Mouse (Mus musculus) right cerebral cortex, postnatal 36 days (tissue): ENCODE data around the gene Kdm4d.
"Not testable (repeated sequence)": the region's sequence is repeated elsewhere in the genome, so short reads cannot be mapped to it uniquely, and the experiment has no call there.

Experiments used
- DNase-seq, 2 experiments: peaks; one replicate each; pipeline ENCODE4 v3.0.0; 2022; ENCODE audit warnings: low spot score in 2 of 2, mixed read lengths in 1 of 2

Gene Kdm4d

DNA sequence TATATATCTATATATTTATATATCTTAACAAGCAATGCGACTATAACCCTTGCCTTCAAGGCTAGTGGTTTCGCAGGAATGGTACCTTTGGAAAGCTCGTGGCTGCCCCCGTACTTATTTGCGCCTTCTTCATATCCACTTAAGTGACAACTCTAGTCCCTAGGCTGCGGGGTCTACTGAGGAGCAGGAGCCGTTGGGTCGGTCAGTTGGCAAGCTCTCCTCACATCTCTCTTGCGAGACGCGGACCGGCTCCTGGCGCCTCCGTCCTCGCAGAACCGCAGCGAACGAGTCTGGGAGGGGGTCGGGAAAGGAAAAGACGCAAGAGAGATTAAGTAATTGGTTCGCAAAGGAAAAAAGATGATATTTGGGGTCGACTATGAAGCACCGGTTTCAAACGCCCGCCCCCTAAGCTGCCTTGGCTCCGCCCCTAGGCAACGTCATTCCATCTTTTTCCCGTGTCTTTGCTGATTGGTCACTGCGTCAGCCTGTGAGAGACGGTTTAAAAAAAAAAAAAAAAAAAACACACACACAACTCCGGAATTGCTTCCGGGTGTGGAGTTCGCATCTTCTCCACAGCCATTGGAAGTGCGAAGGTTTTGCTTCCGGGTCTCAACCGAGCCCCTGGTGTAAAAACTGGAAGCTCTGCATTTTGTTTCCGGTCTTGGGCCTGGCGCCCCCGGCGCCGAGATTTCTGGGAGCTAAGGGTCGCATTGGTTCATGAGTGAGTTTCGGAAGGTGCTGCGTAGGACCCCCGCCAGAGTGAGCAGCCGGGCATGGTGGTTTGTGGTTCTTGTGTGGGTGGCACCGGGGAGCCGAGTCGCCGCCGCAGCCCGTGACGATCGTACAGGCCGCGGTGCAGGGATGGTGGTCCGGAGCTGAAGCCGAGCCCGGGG lies at the start of gene Kdm4d, which contains the start of gene Cwc15:
TSS of gene Kdm4d (minus strand) at position 460 of the 893 bp plus-strand sequence.
TSS of gene Cwc15 (plus strand) at position 595 of the 893 bp plus-strand sequence.
- DNase-seq, result peak; percentile 95 to 97

DNA sequence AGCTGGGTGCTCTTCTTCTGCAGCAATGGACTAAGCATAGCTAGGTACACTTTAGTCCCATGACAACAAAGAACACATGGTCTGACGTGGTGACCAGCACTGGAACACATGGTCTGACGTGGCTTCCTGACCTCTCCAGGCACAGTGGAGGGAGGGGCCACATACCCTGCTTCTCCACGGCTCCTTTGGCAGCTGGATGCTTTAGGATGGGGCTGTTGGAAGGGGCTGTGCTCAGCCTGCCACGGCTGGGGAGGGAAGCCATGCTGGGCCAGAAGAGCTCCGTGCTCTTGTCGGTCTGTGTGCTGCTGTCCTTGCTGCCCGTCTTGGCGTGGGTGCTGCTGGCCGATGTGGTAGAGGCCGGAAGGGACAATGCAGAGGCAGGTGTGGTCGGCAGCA lies 48.1 kb upstream of the Kdm4d start:
- no peak for DNase-seq

DNA sequence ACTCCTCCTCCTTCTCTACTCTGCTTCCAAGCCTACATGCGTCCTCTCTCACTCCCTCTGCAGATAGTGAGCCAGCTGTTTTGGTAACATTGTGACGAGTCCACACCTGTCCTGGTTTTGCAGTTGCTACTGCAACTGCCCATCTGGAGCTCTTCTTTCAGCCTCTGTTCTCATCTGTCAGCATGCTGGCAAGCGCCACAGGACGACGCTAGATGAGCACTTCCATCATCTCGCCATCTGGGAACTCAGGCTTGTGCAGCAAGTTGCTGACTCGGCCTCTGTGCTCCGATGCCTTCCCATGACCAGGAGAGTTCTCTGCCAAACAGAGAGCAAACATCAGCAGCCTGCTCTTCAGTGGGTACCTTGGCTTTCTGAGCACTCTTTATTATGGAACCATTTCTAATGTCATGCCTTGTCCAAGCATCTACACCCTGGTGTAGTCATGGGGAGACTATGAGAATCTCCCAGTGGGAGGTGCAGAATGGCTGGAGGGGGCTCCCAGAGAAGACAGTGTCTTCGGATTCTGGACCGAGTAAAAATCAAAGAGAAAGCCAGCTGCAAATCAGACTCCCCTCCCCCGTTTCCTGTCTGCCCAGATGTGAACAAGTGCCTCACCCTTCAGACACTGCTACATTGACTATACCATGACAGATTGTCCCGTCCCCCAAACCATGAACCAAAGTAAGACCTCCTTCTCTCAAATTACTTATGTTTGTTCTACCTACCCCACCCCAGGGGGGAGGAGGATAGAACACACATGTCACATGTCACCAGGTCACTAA lies 47.5 kb upstream of the Kdm4d start:
- no peak for DNase-seq

DNA sequence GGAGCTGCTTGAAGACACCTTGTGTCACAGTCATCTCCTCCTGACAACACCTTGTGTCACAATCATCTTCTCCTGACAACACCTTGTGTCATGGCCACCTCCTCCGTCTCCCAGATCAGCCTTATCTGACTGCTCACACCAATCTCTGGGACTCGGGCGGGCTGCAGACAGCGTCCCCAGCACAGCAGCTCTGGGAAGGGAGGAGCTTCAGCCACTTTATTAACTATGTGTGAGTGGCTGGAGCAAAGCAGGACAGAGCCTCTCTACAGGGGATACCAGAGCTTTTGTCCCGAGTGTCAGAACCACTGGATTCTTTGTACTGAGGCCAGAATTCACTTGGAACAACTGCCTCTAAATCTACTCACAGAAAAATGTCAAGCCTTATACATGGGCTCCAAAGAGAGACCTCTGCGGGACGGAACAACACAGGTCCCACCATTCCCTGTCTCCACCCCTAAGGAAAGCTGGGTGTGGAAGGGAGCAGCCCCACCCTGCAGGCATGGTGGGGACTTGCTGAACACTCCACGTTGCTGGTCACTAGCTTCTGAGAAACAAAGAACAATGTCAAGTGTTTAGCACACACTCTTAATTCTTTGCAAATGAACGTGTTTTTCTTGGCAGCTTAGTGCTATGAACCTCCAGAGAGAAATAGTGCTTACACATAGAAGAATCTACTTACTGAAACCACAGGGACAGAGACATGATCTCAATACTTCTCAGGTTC lies 43.9 kb upstream of the Kdm4d start:
- no peak for DNase-seq

DNA sequence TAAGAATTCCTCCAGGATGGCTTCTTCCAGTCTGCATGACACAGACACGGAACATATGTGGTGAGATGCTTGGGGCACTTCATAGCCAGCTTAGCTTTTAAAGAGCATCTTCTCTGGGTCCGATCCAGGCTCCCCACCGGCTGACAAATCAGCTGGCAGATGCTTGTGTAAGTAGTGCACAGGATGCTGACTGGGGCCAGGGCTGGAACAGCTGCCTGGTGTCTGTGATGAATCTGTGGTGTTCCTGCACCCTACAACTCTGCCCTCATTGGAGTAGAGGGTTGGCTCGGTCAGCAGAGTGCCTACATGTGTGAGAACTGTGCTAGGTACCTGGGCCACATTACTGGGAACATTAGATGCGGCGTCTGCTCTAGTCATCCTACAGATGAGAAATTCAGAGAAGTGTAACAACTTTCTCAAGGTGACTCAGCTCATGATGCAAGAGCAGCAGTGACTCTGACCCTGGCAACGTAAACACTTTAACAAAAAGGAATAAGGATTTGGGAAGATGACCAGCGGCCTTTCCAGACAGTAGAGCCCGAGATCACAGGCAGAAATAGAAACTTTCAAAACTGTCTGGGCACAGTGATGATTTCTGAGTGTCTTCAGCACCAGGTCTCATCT lies 34.7 kb upstream of the Kdm4d start:
- no peak for DNase-seq

DNA sequence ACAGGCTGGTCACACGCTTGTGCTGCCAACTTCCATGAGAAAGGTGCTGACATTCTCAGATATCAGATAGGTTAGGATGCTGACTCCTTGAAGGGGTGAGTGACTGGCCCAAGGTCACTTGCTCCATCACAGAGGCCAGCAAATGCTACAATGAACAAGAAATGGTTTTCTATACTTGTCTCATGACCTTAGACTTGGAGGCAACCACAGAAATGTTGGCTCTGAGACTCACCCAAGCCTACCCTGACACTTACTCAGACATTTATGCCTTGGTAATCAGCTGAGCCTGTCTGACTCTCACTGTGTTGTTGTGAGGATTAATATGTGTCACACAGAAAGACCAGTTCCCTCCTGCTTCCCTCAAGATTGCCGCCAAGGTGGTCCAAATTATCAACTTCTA lies 33.4 kb upstream of the Kdm4d start:
- DNase-seq, result no peak

DNA sequence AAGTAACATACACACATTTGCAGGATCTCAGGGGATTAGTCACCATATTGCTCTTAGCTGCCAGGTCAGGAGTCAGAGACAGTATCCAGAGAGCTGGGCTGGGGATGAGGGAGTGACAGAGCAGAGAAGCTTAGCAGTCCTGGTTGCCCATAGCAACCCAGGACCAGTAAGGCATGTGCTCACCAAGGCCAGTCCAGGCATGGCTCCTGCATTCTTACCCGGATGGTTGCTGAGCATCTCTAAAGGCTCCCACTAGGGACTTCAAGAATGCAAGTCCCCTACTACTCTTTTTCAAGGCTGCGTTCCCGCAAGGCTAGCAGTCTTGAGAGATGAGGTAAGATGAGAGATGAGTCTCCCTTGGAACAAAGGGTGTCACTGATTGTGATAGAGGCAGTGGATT lies 32.0 kb upstream of the Kdm4d start:
- no peak for DNase-seq

DNA sequence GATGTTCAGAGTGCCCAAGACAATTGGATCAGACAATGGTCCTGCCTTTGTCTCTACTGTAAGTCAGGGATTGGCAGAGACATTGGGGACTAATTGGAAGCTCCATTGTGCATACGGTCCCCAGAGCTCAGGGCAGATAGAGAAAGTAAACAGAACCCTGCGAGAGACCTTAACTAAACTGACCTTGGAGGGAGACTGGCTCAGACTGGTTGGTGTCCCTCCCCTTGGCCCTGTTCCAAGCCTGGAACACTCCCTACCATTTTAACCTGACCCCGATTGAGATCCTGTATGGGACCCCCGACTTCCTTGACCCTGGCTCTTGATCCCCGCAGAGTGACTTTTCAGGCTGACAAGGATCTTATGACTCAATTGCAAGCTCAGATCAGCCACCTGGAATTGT lies 29.7 kb upstream of the Kdm4d start:
- no peak for DNase-seq

DNA sequence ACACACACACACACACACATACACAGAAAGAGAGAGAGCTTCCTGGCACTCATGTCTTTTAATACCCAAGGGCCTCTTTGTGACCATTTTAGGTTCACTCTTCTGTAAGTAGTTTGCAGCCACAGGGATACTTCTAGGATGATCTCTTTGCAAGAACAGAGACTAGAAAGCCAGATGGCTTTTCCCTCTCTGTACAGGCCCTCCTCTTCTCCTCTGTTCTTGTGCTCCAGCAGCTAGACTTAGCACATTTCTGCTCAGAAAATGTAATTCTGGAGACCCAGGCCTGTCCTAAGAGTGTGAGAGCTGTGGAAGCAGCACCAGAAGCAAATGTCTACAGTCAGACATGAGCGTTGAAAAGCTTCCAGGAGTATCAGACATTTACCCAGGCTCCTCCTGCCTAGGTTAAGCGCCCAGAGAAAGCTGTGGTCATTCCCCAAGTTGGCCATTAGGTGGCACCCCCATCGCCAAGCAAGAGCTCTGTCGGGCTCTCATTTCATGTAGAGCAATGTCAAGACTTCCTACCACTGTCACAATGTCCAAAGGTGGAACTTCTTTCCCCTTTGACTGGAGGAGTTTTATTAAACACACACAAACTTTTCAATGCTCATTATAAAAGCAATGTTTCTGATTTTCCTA lies 23.2 kb upstream of the Kdm4d start:
- peak; percentile 61 to 71 for DNase-seq

DNA sequence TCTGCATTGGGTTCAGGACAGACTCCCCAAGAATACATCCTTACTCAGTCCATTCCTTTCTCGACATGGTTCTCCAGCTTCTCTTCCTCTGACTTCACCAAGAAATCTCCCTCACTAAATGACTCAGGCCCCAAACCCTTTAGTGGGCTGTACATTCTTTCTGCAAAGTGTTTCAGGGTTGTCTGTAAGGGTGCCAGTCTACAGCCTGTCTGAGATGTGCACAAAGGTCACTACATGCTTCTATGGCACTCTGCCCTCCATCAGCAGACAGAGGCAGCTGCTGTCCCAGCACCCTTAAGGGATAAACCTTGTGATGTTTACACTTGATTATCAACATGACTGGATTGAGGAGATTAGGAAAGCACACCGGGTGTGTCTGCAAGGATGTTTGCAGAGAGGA lies 21.4 kb upstream of the Kdm4d start:
- no peak for DNase-seq

DNA sequence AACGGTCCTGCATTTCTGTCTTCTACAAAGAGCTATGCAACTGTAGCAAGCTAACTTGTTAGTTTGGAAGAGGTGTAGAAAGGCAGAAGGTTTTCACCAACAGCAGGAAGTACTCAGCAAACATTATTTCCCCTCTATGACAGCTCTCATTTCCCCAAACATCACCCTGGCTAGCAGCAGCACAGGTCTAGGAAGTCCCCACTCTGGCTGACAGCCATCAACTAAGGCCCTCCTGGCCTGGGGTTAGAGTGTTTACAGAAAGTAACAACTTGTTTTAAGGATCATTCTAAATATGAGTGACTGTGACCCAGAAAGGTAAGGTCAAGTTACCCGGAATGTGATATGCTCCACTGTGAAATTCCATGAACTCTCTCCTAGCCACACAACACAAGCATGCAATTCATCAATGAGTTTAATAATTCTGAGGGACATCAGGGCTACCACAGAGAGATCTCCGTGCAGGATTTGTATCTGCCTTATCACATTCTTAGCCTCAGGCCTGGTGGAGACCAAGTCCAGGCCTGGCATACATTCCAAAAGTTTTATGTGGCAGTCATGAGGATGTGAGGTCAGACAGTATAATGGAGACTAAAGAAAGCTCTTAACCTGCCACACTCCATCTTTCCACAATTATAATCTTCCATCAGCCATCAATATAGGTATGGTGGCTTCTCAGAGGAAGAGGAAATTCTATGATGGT lies 20.8 kb upstream of the Kdm4d start:
- no peak for DNase-seq

DNA sequence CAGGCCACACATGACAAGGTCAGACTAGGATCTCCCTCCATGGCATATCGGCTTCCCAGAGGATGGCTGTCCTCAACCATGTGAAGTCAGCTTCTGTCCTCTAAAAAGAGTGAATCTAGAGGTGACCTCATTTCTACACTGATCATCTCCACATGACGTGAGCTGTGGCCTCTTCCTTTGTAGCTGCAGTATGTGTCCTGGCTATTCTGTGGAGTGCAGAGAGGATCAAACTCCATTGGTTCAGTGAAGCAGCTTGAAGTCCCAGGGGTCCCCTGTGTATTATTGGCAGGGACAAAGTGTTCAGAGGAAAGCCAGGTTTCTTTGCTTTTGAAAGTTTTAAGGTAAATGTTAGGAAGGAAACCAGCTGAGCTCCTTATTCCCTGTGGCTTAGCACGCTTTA lies 17.8 kb upstream of the Kdm4d start:
- DNase-seq, result no peak

DNA sequence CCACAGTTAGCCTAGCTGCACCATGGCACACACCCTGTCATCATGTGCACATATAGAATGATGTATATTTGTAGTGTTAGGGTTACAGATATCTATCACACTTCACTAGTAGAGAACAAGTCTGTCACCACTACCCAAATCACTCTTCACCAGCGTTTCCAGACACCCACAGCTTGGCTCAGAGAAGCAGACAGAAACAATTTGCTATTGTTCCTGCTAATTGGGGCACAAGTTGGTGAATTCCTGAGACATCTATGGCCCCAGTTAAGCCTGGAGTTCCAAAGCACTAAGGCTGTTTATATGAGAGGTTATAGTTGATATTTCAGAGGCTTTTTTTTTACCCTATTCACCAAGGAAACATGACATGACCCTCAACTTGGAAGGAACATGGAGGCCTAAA lies 17.0 kb upstream of the Kdm4d start:
- DNase-seq, result no peak

DNA sequence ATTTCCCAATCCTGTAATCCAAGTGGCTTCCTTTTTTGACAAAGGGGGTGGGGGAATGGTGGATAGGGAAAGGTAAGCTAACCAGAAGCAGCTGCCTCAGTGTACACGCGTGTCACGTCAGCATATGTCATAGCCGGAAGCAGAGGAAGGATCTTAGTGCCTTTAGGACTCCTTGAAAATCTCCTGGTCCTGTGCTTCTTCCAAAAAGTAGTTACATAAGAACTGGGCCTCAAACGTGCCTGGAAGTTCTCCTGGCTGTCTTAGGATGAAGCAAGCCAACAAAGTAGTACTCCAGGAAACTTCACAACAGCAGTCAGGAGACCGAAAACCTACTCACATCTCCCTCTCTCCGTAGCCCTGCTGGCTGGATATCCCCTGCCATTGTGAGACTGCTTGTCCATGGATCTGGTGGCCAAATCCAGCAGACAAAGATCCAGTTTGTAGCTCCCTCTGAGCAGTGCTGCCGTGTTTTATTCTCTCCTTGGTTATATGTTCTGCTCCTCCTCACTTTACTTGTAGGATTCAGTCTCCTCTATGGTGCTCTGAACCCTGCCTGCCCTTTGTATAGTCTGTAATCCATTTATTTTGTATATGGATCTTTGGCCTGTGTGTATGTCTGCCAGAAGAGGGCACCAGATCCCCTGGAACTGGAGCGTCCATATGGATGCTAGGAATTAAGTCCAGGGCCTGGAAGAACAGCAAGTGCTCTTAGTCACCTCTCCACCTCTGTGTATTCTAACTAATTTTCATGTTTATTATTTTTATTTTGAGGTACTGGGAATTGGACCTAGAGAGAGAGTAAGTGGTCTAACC lies 12.6 kb upstream of the Kdm4d start:
- peak in 1 of 2 experiments; percentile 10 for DNase-seq

DNA sequence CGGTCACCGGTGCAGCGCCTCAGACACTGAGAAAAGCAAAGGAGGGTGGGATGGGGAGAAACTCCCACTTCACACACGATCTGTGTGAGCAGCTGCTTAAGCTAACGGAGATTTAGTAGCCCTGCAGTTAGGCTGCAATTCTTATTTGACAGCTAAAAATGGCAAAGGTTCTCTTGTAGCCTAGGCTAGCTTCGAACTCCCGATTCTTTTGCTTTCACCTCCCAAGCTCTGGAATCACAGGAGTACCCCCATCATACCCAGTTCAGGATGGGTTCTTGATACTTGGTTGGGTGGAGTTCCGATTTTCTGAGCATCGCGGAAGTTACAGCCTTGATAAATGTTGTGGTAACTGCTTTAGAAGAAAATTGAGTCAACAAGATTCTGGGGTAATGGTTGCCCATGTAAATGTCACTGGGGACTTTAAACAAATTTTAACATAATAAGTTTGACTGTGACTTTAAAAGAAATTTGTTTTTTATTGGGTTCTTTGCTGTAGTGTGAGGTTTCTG lies 688 bp upstream of the Kdm4d start:
- no peak for DNase-seq

DNA sequence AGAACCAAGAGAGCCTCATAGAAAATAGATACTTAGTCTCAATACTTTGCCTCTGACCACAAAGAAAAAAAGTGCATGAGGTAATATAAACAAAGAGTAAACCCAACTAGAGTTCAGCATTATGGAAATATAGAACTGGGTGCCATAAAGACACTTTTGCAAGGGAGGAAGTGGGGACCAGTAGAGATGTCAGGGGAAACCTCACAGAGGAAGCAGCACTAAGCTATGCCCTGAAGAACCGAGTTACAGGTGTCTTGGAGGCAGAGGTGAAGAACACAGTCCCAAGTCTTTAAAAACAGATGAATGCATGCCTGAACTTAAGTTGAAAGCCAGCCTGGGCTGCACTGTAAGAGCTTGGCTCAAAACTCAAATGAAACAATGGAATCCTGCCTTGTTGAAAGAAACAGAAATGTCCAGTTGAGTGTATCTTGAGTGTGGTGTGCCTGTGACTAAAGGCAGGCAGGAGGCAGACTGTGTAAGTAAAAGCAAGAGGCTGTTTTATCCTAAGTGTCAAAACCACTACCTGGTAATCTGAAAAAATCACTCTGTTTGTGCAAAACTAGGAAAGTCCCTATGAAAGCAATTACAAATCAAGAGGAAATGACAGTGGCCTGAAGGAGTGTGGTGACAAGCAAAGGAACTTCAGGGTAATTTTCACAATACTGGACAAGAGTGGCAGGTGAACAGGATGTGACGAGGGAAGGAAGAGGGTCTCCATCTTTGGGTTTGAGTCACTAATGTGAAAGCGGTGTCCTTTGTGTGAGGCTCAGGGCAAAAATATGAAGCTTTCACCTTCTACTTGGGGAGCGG lies 1.2 kb downstream of the Kdm4d start:
- DNase-seq, result no peak

DNA sequence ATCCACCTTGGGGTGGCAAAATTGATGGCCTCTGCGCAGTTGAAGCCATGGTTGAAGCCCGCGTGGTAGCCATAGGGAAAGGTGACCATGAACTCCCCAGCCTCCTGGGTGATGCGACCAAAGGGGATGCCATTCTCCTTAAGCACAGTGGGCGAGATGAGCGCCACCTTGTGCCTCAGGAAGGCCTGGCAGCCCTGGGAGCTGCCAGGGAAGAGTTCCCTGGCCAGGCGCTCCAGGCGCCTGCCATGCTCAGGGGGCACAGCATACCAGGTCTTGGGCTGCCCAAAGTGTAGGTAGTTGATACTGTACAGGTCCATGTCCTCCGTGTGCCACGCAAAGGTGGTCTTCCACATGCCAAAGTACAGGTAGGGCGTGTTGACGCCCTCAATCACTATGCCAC lies 36.6 kb downstream of the Kdm4d start:
- DNase-seq, result not testable (repeated sequence)

DNA sequence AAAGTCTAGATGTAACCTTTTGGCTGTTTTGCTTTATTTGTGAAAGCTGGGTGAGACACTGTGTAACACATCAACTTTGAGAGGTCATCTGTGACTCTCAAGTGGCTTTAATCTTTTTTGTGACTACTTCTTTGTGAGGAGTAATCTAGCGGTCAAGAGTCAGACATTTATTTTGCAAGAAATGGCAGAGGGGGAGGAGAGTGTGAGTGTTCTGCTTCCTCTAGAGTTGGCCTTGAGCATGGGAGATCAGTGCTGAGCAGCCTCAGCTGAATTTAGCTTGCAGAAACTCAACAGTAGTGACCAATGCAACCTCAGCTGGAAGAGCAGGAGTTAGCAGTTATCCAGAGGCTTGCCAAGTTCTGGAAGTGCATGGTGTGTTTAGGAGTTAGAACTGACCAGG lies 37.7 kb downstream of the Kdm4d start:
- DNase-seq, result not testable (repeated sequence)

DNA sequence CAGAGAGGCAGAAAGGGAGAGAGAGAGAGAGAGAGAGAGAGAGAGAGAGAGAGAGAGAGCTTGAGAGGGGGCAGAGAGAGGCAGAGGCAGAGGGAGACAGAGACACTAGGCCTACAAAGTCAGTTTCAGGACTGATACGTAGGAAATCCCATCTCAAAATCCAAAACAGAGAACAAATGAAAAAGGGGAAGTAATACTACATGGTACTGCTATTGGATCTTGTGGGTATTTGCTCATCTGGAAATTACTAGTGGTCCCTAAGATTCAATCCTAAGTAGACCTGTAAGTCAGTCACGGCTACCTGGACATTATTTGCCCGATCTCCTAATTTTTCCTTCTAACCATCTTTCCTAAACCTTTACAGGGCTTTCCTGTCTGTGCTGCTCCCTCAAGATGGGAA lies 44.0 kb downstream of the Kdm4d start:
- DNase-seq, result no peak
